Mouse (Mus musculus) thymus, postnatal 14 days (tissue): ENCODE results near the gene Pafah2.
A peak's percentile ranks its signal among the peaks of the same experiment; 100 is the strongest.
"Not testable (repeated sequence)": the region's sequence is repeated elsewhere in the genome, so short reads cannot be mapped to it uniquely, and the experiment has no call there.

Experiments used
- DNase-seq: peaks from one replicate; pipeline ENCODE4 v3.0.0; 2021

Pafah2 gene

GRCm38 (mm10) chr4:134373295-134373694 lies 22.8 kb upstream of the Pafah2 start:
- no peak for DNase-seq

- DNase-seq: no peak
These were observed 21.8 kb upstream of the Pafah2 start for GRCm38 (mm10) chr4:134374306-134374705.

GRCm38 (mm10) chr4:134378089-134378615 lies 18.0 kb upstream of the Pafah2 start:
- no peak for DNase-seq

GRCm38 (mm10) chr4:134379510-134379909 lies 16.6 kb upstream of the Pafah2 start:
- DNase-seq: no peak

GRCm38 (mm10) chr4:134383750-134384149 lies 12.4 kb upstream of the Pafah2 start, which contains the start of gene Extl1:
Gene Extl1 (minus strand): TSS chr4:134383850.
- not testable (repeated sequence) for DNase-seq

DNA sequence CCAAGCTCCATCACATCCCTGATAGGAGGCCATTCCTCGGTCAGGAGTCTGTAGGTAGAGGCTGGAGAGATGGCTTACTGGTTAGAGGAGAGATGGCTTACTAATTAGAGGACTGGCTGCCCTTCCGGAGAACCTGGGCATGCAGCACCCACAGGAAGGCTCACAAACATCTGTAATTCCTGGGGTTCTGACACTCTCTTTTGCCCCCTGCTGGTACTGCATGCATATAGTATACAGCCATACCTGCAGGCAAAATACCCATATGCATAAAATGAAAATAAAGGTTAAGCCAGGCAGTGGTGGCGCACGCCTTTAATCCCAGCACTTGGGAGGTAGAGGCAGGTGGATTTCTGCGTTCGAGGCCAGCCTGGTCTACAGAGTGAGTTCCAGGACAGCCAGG lies 8.9 kb upstream of the Pafah2 start:
- peak; percentile 50 for DNase-seq

DNA sequence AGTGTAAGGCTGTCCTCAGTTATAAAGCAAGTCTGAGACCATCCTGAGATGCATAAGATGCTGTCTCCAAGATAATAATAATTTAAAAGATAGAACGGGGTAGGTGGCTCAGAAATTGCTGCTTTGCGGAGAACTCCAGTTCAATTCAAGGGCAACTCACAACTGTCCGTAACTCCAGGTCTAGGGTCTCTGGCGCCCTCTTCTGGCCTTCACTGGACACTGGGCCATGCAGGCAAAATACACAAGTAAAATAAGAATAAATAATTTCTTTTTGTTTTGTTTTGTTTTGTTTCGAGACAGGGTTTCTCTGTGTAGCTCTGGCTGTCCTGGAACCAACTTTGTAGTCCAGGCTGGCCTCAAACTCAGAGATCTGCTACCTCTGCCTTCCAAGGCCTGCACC lies 7.7 kb upstream of the Pafah2 start:
- DNase-seq: peak; percentile 73

GRCm38 (mm10) chr4:134391636-134392035 lies 4.5 kb upstream of the Pafah2 start:
- no peak for DNase-seq

GRCm38 (mm10) chr4:134392595-134392994 lies 3.5 kb upstream of the Pafah2 start:
- DNase-seq: peak; percentile 51

DNA sequence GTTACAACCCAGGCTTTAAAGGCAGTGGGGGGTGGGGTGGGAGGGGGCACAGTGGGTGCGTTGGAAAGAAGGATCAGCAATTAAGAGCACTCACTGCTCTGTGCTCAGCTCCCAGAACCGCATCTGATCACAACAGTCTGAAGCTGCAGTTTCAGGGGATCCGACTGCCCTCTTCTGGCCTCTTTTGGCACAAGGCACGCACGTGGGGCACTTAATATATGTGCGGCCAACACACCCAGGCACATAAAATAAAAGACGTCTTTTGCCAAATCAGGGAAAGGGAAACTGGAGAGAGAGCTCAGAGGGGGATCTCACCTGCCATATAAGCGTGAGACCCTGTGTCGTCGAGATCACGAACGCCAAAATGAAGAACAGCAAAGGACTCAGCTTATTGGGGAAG lies 3.1 kb upstream of the Pafah2 start:
- DNase-seq: peak; percentile 45

- no peak for DNase-seq
These were observed 978 bp upstream of the Pafah2 start for GRCm38 (mm10) chr4:134395142-134395541.

DNA sequence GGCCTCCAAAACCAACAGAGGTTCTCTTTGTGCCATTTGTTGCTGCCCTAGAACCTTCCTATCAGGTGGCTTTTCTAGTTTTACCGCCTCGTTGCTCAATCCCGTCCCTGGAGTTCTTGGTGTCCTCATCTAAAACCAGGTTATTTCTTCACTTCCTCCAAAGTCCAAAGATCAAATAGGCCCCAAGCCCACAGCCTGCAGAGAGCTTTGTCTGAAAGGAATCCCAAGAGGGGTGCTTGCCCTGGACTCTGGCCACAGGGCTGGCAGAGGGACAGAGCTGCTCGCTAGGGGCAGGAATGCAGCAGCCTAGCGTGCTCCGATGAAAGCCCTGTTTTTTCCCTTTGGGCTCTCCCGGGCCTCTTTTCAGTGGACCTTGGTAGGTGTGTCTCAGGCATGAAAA lies 1.0 kb downstream of the Pafah2 start:
- DNase-seq: peak; percentile 11

DNA sequence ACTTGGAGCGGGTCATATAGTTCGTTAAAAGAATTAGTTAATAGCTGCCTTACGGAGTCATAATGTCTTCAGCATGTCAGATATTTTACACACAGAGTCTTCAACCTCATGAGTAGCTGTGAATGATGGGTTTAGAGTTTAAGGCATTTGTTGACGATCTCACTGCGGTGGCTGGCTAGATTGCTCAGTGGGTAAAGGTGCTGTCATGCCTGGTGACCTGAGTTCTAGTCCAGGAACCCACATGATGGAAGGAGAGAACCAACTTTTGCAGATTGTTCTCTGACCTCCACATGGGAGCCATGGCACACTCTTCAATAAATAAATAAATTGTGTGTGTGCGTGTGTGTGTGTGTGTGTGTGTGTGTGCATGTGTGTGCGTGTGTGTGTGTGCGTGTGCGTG lies 1.6 kb downstream of the Pafah2 start:
- DNase-seq: no peak

GRCm38 (mm10) chr4:134400206-134400605 lies 4.1 kb downstream of the Pafah2 start:
- no peak for DNase-seq

- peak; percentile 88 for DNase-seq
These were observed 5.1 kb downstream of the Pafah2 start for GRCm38 (mm10) chr4:134401181-134401661.

DNA sequence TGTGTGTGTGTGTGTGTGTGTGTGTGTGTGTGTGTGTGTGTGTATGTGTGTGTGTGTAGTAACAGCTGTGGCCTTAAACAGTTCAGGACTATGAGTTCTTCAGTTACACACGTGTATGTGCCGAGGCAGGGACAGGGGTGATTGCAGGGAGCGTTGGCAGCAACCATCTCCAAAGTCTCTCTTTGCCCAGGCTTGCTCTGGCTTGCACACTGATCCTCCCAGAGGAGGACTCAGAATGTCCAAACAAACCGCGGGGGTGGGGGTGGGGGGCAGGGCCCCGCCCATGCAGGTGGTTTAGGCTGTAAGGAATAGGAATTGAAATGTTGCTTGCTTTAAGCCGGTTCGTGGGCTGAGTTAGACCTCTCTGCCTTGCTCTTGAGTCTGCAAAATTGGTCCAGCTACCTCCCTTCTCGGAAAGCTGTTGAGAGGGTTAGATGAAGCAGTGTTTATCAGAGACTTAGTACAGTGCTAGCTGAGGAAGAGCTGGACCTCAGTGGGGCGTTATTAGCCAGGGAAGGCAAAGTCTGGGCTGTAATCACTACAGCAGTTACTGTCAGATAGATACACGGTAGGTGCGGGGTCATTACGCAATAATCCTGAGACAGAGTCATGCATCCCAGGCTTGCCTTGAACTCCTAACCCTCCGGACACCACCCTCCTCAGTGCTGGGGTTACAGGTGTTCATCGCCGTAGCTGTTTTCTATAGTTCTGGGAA lies 5.9 kb downstream of the Pafah2 start:
- peak; percentile 9 for DNase-seq

DNA sequence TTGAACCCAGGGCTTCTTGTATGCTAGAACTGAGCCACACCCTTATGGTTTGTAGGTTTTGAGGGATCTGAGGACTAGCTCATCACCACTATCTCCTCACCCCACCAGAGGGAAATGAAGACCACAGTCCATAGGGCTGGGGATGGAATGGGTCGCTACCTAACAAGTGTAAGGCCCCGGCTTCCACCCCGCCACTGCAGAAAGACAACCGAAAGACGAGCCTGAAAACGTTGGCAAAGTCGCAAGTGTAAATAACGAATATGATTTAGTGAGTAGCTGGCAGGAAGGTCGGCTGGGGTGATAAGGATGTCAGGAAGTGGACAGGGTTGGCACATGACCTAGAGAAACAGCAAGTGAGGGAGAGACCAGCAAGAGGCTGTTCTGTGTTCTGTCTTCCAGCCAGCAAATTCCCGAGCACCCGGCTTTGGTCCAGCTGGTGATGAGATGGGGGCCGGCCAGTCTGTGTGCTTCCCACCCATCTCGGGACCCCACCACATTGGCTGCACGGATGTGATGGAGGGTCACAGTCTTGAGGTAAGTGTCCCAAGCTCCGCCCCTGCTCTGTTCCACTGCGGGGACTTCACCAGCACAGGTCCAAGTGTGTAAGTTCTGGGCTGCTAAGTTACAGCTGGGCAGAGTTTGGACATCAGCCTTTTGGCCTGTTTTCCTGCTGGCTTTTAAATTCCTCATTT lies 6.6 kb downstream of the Pafah2 start:
- peak; percentile 13 for DNase-seq

DNA sequence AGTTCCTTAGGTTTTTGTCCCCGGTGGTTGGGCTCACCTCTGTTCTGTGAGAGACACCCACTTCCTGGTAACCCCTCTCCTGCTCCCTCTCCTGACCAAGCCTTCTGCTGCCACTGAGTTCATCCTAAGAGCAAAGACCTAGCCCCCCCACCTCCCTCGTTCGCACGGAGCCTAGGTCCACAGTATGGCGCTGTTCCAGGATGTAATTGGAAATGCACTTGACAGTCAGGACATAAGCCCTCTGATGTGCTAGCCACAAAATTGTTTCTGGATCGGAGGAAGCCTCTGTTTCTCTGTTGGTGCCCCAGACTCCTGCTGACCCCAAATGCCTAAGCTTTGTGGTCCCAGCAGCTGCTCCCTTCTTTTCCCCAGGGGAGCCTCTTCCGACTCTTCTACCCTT lies 7.6 kb downstream of the Pafah2 start:
- peak; percentile 24 for DNase-seq

GRCm38 (mm10) chr4:134409286-134409685 lies 13.2 kb downstream of the Pafah2 start:
- DNase-seq: peak; percentile 60

GRCm38 (mm10) chr4:134416177-134416576 lies 20.1 kb downstream of the Pafah2 start:
- no peak for DNase-seq

DNA sequence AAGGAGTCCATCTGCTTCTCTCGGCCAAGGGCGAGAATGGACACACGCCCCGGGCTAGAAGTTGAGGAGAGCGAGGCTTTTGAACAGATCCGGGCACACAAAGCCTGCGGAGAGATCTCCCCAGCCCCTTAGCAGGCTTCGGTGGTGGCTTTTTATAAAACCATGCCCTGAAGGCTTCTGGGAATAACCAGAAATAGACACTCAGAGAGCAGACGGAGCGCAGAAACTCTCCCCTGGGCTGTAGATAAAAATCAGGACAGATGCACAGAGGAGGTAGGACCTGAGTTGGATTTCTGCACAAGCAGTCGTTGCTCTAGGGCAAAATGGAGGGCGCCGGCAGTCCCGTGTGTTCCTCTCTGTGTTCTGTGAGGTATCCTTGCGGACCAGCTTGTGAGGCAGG lies 20.5 kb downstream of the Pafah2 start:
- no peak for DNase-seq

DNA sequence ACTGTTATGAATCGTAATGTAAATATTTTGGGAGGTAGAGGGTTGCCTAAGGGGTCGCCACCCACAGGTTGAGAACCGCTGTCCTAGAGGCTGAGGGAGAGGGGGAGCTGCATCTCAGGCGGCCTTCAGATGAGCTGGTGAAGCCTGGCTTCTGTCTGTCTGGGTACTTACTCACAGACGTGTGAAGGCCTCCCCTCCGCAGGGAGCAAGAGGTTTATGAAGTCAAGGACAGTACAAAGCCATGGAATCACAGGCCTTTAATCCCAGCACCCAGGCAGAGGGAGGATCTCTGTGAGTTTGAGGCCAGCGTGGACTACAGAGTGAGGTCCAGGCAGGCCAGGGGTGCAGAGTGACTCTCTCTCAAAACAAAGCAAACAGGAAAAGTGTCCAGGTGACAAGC lies 21.0 kb downstream of the Pafah2 start:
- no peak for DNase-seq

DNA sequence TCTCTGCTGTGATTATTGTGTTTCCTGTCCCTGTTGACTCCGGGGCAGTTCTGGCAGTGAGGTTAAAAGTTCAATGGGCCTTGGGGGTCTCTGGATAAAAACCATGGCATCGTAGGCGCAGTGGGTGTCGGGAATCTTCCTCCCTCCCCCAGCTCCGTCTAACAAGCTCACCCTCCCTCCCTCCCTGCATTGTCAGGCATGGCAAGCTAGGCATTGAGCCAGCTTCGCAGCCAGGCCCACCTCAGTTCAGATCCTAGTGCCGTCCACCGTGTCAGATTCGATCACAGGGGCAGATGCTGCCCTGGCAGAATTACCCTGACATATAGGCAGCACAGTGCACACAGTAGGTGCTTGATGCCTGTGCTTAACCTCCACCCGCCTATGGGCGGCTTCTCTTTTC lies 25.9 kb downstream of the Pafah2 start:
- no peak for DNase-seq

- DNase-seq: no peak
These were observed 27.8 kb downstream of the Pafah2 start for GRCm38 (mm10) chr4:134423949-134424348.
